Mouse (Mus musculus) T-helper 17 cell (primary cell): ENCODE data around the gene Rgma.

Experiments
- in situ Hi-C, 2 experiments: fragments of 300-600 bp; cut with MboI, MseI; formaldehyde crosslinking; loops; 1 replicate in 1 of 2; 2 replicates in 1 of 2; pipeline ENCODE4 v1.15.1; 2025; ENCODE audit warnings: high pct_unique_total_duplicates in 2 of 2

Rgma gene

DNA sequence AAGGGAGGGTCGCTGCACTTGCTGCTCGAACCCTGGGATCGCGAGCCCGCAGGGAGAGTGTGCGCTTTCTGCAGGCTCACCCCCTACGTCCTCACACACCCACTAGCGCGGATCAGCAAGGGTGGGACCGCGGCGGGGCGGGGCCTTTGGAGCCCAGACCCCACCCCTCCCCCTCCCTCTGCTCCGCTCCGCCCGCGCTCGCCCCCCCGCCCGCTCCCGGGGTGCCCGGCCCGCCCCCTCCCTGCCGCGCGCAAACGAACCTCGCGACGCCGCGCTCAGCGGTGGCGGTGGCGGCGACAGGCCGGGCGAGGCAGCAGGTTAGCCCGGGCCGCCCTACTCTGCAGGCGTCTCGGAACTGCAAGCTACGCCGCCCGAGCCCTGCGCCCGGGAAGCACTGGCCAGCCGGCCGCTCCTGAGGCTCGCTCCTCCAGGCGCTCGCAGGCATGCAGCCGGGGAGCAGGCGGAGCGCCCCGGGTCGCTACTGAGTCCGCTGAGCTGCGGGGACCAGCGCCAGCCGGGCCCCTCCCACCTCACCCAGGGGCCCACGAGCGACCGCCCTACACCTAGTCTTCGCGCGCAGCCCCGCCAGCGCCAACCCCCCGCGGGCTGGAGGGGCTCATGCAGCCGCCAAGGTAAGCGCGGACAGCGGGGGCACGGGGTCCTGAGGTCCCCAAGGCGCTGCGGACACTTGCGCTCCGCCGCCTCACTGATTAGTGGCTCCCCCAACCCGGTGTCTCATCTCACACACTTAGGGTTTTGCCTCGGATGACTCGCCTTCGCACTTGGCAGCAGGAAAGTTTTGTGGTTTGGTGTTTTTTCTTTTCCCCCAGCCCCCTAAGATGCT lies at the start of gene Rgma:
Rgma (plus strand) TSS at position 253 of the 844 bp plus-strand sequence.
- in situ Hi-C loops, result loop anchor here in 1 of 2 experiments (25.0 kb wide), 1 partner anchor 1163 kb away; no protein-coding TSS in a partner anchor

DNA sequence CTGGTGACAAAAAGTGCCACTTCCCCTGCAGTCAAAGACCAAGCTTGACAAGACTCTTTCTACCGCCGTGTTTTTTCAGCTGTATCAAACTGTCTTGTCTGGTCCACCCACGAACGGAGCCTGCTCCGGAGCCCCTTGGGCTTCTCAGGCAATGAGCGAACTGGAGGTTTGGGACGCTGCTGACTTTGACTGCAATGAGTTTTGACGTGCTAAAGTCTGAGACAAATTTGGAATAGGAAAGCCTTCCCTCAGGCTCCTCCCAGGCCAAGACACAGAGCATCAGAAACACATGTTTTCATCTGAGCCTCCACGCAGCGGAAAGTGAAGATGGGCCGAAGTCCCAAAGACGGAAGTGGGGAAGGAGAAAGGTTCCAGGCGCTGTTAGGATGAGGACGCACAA lies 49.1 kb upstream of the Rgma start:
- in situ Hi-C loops, result no loop called here

- in situ Hi-C loops, result no loop called here
These were observed 48.6 kb upstream of the Rgma start for GRCm38 (mm10) chr7:73326680-73327079.

DNA sequence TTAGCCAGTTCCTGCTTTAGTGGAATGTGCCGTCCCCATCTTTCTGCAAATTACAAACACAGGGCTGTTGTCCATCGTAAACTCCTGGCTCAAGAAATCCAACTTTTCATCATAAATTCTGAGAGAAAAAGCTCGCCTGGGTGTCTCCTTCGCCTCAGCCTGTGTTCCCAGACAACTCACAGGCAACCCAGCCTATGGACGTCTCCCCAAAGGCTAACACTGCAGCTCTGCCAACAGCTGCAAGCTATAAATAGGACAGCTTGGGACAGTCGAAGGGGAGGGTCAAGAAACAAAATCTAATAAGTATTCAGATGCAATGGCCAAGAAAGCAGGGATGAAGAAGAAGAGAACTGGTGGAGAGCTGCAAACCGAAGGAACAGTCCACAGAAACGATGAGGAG lies 48.1 kb upstream of the Rgma start:
- in situ Hi-C loops, result no loop called here

- in situ Hi-C loops, result no loop called here
These were observed 47.7 kb upstream of the Rgma start for GRCm38 (mm10) chr7:73327652-73328051.

DNA sequence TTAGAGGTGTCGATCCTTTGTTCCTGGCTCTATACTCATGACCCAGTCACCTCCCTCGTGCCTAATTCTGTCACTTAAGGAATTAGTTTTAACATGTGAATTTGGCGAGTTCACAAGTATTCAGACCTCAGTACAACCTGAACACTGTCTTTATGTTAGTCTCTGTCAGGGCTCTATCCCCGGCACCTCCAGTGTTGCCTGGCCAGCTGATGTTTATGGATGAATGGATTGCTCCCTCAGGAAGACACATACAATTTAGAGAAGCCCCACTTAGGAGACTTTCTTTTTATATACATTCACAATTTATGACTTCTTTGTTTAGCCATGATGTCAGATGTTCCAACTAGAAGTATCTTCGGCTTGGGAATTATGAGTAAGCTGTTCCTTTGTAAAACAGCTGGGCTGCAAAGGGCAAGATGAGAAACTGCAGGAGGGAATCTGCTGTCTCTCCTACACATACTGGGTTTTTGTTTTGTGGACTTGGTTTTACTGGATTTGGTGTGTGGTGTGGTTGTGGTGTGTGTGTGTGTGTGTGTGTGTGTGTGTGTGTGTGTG lies 46.6 kb upstream of the Rgma start:
- in situ Hi-C loops, result no loop called here

DNA sequence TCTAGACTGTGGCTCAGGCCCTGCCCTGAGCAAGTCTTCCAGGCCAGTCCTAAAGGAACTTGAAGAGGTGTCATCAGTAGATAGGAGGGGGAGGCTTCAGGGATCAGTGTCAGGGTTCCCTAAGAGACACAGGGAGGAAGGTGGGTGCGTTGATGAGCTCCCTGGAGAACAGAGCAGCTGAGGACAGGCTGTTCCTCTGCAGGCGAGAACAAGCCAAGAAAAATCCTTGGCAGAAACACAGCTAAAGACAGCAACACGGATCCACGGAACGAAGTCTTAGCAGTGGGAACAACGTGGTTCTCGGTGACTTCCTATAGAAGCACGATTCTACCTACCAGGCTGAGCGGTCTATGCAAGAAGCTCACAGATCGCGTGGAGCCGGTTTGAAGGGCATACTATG lies 44.6 kb upstream of the Rgma start:
- in situ Hi-C loops, result no loop called here

DNA sequence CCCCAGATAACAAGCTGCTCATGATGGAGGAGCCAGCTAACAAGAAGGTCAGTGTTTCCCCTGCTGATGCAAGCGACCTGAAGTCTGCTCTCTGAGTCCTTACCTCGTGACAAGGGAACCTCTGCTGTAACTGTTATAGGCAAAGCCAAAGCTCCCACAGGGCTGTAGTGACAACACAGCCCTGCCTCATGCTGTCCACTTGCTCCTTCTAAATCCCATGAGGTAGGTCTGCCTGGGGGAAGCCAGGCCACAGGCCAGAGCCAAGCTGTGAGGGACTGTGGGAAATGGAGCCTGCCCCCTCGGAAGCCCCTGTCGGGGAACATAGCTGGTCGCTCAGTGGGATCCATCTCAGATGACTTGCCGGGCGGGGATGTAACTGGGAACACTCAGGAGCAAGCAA lies 43.7 kb upstream of the Rgma start:
- in situ Hi-C loops, result no loop called here

DNA sequence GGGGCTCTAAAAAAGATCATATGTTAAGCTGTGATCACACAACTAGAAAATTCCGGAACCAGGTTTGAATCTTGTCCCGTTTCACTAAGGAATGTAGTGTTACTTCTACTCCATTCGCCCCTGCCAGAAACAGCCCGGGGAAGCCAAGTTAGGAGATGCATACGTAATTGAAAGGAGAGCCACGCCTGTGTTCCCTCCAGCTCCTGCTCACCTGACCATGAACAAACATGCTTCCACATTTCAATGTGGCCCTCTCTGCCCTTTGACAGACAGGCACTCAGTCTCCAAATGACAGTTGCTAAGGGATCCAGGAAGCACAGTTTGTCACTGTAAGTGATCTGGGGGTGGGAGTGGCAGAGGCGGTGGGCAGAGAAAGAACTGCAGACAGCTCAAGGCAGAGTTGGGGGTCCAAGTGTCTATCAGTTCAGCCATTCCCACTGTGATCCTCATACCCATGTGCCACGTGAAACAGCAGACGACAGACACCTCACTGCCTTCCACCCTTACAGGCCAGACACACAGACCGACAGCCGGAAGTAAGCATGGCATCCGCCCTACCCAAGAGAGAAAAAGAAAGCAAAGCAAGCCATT lies 41.8 kb upstream of the Rgma start:
- in situ Hi-C loops, result no loop called here

DNA sequence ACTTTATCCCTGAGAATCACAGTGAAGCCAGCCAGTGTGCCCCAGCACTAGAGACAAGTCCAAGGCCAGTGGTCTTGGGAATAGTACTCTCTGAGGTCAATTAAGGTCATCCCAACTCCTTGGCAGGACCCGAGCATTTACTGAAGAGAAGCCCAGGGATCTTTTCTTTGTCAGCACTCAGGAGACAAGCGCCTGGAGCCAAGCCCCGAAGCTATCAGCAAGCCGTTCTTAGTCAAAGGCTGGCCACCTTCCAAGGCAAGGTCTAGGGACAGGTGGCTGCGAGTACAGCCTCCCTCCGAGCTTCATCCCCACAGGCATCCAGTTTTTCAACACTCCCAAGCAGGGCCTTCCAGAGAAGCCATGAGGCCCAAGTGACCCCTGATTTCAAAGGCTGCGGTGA lies 40.4 kb upstream of the Rgma start:
- in situ Hi-C loops, result no loop called here

DNA sequence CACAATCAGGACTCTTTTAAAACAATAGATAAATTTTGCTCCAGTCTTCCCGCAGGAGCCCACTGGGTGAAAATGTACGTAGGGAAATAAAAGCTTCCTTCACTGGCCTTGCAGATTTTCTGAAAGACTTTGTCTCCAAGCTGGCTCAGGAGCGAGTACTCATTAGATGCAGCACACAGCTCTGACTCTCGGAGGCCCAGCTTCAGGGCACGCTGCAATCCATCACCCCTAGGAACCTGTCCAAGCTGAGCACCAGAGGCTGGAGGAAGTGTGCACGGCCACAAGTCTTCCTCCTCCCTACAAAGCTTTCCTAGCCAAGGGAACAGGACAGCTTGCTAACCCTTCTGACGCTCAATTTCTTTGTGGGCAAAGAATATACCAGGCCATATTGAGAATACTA lies 38.9 kb upstream of the Rgma start:
- in situ Hi-C loops, result no loop called here

- in situ Hi-C loops, result no loop called here
These were observed 37.0 kb upstream of the Rgma start for GRCm38 (mm10) chr7:73338353-73338752.

DNA sequence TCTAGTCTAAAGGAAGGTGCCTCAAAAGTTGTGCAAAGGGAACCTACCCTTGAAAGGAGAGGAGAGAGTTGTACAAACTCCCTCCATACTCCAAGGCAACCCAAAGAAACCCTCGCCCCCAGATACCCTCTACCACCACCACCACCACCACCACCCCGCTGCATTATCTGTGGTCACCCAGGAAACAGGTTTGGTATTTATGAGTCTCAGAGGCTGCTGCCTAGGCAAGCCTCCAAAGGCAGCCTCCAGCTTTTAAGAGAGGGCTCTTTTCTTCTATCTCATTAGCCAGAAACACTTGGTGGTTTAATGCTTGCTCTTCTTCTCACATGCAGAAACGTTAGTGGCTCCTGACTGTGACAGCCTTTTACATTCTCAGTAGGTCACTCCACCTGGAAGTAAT lies 31.5 kb upstream of the Rgma start:
- in situ Hi-C loops, result loop anchor here in 1 of 2 experiments (10.0 kb wide), 1 partner anchor 1379 kb away; no protein-coding TSS in a partner anchor

DNA sequence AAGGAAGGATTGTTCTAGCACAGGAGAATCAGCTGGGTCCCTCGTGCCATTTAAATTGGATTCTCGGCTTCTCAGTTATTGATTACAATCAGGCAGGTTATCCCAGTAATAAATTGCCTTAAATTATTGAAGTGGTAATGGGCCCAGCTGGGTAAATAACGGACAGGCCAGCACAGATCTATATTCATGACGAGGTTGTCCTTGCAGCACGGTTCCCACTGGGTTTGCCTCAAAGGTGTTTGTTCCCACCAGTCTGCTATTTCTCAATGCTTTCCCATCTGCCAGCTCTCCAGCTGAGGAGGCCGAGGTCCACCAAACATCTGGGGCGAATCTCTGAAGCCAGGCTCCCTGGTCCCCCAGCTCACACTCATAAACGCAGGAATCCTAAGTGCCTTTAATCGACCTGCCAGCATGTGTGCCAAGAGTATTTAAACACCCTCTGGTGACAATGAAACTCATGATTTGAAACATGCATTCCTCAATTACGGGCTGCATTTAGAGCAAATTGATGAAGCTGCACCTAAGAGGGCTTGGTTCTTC lies 26.7 kb upstream of the Rgma start:
- in situ Hi-C loops, result loop anchor here in 1 of 2 experiments (10.0 kb wide), 1 partner anchor 1384 kb away; no protein-coding TSS in a partner anchor

DNA sequence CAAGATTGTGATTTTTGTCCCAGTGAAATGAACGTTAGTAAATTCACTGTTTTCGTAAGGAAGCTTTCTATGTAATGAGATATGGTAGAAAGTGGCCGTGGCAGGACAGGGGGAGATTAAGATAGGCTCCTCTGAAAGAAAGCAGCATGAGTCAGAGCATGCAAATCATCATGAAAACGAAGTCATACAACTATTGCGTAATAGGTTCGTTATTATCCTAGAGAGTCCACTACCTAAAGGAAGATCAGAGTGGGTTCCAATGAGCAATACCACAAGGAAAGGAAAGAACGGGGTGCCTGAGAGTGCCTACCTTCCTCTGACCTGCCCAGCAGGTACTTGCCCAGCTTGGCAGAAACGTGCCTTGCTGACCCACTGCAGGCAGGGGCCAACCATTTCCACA lies 26.2 kb upstream of the Rgma start:
- in situ Hi-C loops, result loop anchor here in 1 of 2 experiments (10.0 kb wide), 1 partner anchor 1384 kb away; no protein-coding TSS in a partner anchor

DNA sequence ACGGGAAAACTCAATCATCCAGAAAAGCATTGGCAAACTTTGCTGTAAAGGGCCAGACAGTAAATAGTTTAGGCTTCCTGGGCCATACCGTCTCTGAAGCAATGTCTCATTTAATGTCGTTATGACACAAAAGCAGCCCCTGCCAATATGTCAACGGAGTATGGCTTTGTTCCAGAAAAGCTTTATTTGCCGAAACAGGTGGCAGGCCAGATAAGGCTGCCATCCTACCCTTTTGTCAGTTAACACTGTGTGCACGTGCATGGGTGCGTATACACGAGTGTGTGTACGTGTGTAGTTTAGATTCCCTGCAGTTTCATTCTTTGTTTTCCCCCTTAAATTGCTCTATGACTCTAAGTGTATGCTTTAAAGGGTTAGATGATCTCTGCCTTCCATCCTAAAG lies 20.1 kb upstream of the Rgma start:
- in situ Hi-C loops, result no loop called here

- in situ Hi-C loops, result no loop called here
These were observed 18.4 kb upstream of the Rgma start for GRCm38 (mm10) chr7:73356901-73357300.

DNA sequence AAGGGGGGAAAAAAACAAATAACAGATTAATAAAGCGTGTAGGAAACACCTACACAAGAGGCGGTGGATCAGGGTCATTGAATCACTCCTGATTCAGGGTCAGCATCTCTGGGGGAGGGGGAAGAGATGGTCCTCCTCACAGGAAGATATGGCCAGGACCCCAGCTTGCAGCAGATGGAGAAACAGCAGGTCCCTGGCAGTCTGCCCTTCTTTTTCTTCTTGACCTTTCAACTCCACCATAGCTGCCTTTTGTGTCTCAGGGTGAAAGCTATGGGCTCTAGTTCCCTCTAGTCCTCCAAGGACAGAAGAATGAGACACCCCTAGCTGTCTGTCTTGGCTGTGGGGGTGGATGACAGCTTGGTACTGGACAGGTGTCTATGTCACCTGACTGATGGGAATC lies 17.7 kb upstream of the Rgma start:
- in situ Hi-C loops, result no loop called here

DNA sequence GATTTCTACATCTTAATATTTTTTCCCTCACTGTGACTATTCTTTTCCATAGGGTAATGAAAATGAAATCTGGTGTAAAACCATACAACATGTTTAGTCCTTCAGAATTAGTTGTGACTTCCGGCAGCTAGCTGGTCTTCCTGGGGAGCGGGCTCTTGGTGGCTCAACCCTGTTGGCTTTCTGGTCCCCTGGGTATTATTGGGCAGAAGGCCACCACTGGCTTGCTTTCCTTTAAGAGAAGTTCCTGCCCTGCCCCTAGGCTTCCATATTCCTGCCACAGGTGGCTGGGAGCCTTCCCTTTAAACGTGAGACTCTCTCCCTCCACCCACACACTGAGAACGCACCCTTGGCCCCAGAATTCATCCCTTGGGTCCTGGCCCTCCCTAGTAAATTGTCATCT lies 9.8 kb upstream of the Rgma start:
- in situ Hi-C loops, result no loop called here

DNA sequence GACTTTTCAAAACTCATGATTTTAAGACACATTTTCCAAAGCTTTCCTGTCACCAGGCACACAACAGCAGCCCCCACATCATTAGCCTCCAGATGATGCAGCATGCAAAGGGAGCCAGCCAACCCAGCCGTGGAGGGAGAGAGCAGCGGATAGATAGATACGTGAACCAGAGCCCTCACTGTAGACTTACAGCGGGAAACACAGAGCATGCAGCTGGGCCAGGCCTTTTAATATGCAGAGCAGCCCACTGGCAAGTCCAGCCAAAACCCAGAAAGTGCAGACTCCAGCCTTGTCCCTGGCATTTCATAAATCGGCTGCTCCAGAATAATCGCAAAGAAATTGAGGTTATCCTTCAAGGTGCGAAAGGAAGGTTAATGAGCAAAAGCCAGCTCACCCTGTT lies 9.3 kb upstream of the Rgma start:
- in situ Hi-C loops, result no loop called here

DNA sequence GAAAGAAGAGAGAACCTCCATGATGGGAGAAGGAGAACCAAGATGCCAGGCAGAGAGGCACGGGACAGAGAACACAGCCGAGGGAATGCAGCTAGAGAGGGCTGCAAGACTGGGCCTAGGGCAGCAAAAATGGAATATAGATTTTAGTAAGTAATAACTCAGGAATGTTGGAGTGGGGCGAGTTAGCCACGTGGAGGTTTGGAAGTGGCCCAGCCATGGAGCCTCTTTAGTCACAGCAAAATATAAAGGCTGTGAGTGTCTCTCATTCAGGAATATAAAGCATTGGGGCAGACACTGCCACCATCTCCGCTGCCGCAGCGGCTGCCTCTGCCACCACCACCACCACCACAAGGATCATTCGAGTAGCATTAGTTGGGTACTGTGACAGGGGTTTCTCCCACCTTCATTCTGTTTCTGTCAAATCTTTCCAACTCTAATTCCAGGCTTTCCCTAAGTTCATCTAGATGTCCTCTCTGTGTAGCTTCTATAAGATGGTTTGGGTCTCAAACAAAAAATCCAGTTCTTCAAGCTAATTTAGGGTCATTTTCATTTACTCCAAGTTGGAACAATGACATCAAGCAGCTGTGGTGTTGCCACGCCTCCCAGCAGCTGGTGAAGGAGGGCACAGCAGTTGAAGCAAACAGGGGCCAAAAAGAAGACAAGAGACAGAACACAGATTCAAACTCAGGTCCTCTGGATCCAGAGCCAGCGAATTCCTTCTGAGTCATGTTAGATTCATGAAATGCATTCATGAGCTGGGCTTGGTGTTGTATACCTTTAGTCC lies 7.4 kb upstream of the Rgma start:
- in situ Hi-C loops, result no loop called here

DNA sequence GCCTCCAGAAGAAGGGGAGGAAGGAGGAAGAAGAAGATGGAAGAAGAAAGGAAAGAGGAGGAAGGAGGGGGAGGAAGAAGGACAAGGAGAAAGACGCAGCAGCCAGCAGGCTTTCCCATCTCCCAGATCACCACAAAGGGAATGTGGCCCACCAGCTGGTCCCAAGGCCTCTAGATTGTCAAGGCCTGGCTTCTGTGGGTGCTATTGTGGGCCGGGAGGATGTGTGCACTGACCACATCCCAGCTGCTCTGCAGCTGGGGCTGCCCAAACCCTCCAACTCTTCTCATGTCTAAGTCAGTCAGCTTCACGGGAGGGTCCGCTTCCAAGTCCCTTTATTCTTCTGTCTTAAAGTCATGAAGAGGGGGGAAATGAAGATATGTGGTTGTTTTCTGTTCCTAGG lies 5.3 kb upstream of the Rgma start:
- in situ Hi-C loops, result loop anchor here in 1 of 2 experiments (5.0 kb wide), 1 partner anchor 978 kb away; no protein-coding TSS in a partner anchor
